Mouse (Mus musculus) frontal cortex, postnatal 36 days (tissue): ENCODE data around the gene Pradc1.

Source experiments
- DNase-seq, 2 experiments: peaks; one replicate each; pipeline ENCODE4 v3.0.0; 2022; ENCODE audit warnings: low spot score in 2 of 2

The Pradc1 gene

DNA sequence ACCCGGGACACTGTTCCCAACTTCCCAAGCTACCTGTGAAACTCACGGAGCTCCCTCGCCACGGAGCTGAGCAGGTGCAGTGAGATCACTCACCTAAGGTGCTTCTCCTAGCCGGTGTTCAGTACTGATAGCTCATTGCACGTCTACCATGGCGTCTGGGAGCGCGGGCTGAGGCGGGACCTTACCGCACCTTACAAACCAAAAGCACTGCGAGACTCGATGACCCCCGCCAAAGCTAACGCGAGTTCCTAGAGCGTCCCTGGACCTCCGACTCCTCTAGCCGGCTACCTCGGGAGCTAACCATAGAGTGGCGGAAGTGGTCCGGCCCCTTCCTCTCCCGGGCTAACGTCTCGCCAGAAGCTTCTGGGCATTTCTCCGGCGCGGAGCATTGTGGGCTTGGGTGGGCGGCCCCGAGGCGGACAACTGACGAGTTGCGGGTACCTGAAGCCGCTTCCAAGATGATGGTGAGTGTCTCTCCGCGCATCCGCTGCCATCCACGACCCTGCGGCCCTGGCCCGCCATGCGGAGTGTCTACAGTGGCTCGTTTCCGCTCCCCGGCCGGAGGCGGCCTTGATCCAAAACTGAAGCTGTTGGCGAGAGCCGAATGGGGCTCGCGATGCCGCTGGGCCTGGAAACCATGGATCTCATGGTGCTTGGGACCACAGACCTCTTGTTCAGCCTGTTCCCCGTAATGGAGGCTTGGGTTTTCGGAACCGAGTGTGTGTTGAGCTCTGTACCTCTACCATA, at the start of gene Pradc1:
Gene Pradc1, minus strand, starts transcription at position 307 of the 747 bp plus-strand sequence.
- DNase-seq: peak; percentile 98 to 99

DNA sequence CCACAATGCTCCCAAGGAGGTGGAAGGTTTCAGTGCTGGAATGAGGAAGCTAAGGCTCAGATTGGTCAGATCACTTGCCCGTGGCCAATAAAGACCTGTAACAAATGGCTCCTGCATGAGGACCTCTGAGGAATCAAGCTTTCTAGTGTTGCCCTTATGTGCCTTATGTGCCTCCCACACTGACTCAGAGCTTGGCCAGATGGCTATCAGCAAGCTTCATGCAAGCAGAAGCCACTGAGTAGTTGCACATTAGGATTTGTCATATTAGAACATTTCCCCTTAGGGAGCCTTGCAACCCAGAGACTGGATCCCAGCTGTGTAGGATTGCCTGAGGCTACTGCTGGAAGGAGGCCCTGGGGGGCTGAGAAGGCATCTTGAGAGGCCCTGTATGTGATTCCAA, 48.6 kb upstream of the Pradc1 start:
- no peak for DNase-seq

DNA sequence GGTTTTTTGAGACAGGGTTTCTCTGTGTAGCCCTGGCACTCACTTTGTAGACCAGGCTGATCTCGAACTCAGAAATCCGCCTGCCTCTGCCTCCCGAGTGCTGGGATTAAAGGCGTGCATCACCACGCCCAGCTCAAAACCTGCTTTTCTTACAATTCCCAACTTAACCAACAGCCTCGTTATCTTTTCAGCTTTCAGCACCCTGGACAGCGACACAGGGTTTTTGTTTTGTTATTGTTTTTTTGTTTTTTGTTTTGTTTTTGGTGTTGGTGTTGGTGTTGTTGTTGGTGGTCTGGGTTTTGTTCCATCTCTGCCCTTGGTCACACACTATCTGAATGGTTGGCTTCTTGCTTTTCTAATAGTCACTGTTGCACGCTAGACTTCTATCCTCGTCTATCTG, 46.4 kb upstream of the Pradc1 start:
- no peak for DNase-seq

DNA sequence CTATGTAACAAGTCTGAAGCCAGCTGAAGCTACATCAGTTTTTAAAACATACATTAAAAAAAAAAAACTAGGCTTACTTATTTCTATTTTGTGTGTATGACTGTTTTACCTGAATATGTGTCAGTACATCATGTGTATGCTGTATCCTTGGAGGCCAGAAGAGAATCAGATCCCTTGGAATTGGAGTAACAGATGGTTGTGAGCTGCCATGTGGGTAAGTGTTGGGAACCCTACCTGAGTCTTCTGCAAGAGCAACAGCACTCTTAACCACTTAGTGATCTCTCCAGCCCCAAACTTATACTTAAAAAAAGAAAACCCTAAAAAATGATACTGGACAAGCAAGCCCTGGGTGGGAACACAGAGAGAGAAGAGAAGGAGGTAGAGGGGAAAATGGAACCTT, 45.2 kb upstream of the Pradc1 start:
- DNase-seq: no peak

DNA sequence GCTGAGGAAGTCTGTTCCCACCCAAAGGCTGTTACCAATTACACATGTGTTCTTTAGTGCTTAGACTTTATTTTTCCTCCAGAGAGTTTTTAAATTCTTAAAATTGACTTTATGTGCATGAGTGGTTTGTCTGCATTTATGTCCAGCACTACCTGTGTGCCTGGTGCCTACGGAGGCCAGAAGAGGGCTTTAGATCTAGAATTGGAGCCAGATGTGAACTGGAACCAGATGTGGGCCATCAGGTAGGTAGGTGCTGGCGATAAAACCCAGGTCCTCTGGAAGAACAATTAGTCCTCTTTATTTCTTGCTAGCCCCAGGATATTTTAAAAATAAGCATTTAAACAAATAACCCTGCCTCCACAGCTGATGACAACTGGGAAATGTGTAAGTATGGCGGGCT, 39.8 kb upstream of the Pradc1 start:
- DNase-seq: no peak

DNA sequence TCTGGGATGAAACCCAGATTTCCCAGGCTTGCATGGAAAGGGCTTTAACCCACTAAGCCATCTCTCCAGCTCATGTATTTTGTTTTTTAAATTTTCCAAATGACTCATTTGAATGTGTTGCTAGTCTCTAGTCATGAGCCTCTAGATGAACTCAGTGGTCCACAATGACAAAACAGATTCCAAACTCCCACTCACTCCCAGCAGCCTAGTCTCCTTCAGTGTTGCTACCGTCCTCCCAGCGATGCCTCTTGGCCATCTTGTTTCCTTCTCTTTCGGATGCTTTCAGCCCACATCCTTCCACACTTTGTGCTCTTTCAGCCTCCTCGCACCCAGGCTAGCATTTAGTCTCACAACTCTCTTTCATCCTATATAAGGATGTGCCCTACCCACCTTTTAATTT, 38.5 kb upstream of the Pradc1 start:
- DNase-seq: no peak

DNA sequence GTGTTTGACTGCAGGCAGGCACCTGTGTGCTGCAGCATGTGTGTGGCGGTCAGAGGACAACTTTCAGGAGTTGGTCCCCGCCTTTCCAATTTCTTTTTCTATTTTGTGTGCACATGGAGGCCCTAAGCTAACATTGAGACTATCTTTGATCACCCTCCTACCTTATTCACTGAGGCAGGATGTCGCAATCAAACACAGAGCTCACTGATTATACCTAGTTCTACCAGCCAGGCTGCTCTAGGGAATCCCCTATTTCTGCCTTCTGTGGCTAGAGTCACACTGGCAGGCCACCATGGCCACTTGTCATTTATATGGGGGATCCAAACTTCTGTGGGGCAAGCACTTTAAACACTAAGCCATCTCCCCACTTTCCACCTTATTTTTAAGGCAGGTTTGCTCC, 37.9 kb upstream of the Pradc1 start:
- no peak for DNase-seq

DNA sequence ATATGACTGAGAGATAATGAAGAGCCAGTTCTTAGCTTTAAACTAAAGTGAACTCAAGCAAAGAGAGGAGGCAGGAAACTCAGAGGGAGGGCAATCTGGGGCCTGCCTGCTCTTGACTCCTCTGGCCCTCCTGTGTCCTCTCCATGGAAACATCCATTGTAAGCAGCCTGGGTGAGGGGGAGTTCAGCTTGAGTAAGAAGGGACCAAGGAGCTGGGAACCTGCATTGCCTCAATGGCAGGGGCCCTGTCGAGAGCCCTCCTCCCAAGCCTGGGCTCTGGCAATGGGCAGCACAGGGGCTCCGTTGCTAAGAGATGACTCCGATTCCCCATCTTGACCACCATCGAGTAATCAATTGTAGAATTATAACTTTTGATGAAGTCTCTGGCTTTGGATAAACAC, 36.7 kb upstream of the Pradc1 start:
- no peak for DNase-seq

DNA sequence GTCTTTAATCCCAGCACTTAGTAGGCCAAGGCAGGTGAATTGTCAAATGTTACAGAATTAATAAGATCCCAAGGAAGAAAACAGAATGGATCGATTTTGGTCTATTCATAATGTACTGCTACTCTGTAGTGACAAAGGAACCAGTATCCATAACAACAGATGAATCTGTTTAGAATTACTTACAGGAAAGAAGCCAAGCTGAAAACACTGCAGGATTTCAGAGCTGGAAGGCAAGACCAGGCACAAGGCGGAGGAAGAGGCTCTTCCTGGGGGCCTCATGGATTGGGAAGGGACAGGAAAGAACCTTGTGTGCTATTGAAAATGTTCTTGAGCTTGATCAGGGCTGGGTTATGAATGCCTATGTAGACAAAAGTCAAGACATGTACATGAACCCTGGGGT, 34.0 kb upstream of the Pradc1 start:
- DNase-seq: no peak

DNA sequence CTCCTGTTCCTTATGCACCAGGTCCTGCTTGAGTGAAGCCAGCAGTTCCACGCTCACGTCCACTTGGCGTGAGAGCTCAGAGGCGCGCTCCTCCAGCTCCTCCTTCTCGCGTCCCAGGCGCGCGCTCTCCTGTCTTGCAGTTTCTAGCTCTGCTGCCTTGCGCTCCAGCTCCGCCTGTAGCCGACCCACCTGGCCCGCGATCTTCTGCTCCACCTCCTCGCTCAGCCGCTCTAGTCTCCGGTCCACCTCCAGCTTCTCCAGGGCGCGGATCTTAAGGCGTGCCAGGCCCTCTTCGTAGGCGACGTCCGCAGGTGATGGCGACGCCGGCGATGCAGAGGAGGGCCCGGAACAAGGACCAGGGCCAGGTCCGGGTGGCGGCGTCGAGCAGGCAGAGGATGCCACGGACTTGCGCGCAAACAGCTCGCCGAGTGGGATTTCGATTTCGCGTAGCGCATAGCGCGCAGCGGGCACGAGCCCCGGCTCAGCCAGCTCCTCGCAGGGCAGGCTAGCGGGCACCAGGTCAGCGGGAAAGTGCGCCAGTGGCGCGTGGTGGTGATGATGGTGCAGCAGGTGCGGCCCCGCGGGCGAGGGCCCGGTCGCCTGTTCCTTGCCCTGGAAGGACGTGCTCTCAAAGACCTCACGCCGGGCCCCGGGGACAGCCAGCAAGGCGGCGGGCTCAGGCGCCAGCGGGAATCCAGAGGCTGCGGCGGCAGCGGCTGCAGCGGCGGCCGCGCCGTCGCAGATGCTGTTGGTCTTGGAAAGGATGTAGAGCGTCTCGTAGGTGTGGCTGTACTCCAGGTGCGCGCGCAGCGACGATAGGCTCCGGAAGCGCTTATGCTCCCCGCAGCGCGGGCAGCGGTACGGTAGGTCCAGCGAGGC, 32.3 kb upstream of the Pradc1 start:
- no peak for DNase-seq

DNA sequence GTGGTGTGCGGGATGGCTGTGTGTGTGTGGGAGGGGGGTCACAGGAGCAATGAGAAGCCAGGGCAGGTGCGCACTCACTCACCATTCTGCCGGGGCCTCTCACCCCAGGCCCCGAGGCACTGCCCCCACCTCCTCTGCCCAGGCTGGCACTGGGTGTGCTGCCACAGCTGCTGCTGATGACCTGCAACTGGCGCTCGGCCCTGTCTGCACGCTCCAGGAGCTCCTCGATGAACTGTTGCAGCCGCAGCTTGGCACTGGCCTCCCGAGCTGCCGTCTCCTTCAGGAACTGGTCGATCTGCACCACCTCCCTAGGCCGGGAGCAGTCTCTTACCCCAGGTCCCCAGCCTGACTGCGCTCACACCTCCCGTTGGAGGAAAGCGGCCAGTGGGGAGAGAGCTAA, 28.9 kb upstream of the Pradc1 start:
- no peak for DNase-seq

DNA sequence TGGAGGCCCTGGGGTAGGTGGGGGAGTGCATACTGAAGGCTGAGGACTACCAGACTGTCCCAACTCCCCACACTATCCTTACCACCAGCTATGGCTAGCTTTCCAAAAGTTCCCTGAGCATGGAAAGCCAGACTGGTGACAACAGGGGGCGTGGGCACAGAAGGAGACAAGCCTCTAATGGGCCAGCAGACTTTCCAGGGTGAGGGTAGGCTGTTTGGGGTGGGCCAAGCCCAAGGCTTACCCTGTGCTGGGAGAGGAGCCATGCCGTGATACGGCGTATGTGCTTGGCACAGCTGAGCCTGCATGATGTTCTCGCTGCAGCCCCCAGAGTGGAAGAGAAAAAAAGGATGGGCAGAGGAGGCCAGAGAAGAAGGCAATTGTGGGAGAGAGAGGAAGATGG, 28.2 kb upstream of the Pradc1 start:
- DNase-seq: no peak

DNA sequence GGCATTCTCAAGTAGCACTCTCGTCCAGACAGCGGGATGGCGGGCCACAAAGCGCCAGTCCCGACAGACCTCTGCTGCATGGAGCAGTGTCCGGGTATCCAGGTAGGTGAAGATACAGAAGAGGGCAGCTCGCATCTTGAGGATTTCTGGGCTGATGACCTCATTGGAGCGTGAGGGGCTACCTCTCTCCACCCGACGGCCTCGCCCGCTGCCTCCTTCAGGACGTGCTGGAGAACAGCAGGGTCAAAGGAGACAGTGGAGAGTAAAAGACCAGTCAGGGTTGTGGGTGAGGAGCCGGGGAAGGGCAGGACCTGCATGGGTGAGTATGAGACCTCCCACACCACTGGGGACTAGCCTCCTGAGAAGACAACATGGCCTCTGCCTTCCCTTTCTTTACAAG, 26.6 kb upstream of the Pradc1 start:
- no peak for DNase-seq

DNA sequence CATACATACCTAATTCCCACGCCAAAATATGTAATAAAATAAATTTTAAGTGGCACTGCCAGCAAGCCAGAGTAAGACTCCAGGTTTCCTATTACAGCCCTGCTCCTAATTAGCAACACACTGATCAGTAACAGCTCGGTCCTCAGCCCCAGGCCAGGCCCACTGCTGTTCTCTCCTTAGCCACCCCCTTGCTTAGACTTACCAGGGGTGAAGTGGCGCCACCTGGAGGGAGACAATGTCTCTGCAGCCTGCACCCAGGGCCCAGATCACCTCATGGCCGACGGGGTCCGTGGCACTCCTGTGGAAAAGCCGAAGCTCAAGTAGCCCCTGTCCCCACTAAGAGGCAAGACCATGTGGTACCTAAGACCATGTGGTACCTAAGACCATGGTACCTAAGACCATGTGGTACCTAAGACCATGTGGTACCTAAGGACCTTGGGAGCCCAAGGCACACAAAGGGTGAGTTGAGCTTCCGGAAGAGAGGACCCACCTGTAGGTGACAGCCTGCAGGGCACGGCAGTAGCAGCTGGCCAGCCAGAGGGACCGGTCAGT, 25.7 kb upstream of the Pradc1 start:
- DNase-seq: no peak

DNA sequence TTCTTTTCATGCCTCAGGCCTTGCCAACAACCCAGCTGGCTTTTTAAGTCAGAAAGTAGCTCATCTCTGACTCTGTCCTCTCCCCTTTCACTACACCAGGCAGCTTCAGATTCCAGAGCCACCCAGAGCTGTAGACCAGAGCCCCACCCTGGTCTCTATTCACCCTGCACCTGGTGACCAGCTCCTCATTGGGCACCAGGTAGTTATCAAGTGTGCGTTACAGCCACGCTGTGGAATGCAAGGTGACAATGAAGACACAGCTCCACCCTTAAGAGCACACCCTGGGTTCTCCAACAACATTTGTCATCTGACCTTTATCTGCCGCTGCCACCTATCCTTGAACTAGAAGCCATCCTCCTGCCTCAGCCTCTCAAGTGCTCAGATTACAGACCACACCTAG, 23.8 kb upstream of the Pradc1 start:
- no peak for DNase-seq

DNA sequence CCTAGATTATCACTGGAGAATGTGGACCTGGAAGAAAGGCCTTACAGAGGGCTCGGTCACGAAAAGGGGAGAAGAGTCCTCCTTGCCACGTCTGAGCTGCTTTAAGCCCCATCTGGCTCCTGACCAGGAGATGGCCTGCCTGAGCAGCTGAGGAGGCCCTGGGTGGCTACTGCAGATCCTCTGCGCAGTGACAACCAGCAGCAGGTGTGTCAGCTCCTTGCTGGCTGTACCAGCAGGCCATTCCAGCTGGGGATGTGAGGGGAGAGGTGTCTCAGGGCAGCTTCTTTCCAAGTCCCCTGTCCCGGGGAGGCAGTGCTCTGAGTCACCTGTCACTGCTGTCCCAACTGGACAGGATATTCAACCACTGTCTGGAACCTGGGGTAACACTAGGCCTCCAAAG, 20.8 kb upstream of the Pradc1 start:
- no peak for DNase-seq

DNA sequence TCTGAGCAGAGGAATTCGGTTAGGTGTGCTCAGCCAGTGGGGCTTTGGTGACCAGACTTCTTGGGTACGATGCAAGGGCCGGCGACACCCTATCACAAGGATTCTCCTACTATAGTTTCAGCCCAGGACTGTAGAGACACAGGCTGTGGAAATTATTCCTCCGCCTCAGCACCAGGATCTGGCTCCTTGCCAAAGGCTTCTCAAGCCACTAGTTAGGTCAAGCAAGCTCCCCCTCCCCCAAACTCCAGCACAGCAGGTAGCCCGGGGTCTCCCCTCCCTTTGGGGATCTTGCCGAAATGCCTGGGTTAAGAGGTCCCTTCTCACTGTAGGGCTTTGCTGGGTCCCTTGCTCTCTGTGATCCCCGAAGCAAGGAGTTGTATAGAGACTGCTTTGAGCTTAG, 20.2 kb upstream of the Pradc1 start:
- DNase-seq: no peak

DNA sequence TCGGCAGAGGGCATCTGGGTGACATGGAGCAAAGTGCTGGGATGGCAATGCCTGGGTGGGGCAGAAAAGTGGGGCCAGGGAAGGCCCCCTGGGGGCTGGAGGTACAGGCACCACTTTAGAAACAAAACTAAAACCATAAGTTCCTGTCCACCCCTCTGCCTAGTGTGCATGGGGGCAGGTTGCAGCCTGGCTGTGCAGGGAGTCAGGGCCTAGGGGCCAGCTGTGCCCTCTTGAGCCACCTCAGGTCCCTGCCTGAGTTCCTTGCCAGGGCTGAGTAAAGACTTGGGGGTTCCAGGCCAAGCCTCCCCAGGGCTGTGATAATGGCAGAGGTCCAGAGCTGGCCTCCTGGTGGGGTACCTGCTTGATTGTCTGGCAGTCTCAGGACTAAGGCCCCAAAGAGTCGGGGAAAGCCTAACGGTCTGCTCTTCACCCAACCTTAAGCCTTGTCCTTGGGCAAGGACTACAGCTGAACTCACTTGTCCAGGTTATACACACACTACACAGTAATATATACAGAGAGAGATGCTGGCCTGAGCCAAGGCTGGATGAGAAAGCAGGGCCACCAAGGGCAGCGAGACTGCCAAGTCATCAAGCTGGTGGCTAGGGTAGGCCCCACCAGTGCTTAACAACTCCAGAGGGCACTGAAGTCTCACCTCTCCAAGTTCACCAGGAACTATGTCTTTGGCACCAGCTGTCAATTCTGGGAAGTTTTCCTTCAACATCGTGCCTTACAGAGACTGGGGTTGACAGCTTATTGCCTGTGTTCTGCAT, 18.1 kb upstream of the Pradc1 start:
- DNase-seq: no peak

DNA sequence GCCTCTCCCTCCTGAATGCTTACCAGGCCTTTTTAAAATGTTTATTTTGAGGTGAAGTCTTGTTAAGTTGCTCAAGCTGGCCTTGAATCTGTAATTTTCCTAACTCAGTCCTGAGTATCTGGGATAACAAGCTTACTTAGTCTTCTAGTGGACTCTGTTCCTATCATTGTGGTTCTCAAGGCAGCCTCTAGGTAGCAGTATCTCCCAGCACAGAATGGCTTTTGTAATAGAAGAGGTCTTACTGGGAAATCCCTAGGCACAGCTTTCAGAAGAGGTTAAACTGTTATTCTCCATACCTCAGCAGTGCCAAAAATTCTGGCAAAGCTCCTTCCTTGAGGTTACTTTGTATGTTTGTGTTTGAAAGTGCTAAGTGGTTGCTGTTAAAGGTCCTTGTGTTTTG, 13.6 kb upstream of the Pradc1 start:
- no peak for DNase-seq

DNA sequence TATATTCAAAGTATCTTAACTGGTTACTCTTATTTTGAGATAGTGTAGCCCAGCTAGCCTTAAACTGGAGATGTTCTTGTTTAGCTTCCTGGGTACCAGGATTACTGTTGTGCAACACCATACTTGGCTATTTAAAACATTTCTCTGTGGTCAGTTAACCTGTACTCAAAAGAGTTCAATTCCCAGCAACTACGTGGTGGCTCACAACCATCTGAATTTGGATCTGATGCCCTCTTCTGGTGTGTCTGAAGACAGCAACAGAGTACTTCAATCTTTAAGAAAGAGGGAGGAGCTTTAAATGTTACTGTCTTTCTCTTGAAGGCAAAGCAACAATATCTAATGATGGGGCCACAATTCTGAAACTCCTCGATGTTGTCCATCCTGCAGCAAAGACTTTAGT, 7.9 kb upstream of the Pradc1 start:
- DNase-seq: no peak

DNA sequence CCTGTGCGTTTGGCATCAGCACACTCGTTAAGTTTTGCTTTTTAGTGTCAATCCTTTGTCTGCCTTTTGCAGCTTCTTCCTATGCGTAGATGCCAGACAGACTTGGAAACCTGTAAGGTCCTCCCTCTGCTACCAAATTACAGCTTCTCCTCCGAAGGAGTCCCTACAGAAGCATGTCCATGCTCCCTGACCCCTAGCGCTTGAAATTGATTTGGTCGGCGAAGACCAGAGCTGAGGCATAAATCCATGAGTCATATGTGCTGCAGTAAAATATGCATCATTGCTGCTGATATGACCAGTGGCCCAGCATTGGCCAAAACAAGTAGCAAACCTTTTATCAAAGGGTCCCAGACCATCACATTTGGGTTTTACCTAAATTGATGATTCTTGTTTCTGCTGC, 1.0 kb upstream of the Pradc1 start:
- DNase-seq: no peak

DNA sequence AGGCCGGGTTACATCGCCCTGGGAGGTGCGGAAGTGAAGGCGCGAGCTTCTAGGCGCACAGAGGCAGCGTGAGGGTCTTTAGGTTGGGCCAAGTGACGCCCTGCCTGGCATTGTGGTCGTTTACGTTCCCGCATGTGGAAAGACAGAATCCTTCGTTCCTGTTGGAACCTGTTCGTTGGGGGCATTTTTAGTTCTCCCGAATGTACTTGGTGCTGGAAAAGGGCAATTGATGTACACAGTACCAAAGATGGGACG, 568 bp upstream of the Pradc1 start:
- no peak for DNase-seq
